Mouse (Mus musculus) testis, adult 2 months (tissue): ENCODE measurements at regions not wholly inside any gene's neighbourhood (a gene's known extent, or its start where the extent isn't known, plus 50 kb on each side); places are given as distances from the start of the nearest gene placed in this dataset.

Source experiments
- CTCF ChIP-seq: fragments of 200-500 bp; IDR thresholded peaks from 2 replicates; pipeline ENCODE4 v1.5.1; 2012; ENCODE audit warnings: low read depth, mild to moderate bottlenecking, inconsistent platforms, low read length, moderate library complexity; ENCODE audit not compliant: control insufficient read depth, insufficient read depth, insufficient replicate concordance
- POLR2A ChIP-seq: fragments of 200-500 bp; IDR thresholded peaks from 2 replicates; pipeline ENCODE4 v1.6.1; 2012; ENCODE audit warnings: low read depth, mild to moderate bottlenecking, inconsistent platforms, low read length, moderate library complexity; ENCODE audit not compliant: control insufficient read depth

GRCm38 (mm10) chr17:51413741-51414140, 234.6 kb upstream of the Tbc1d5 start:
- TF ChIP-seq CTCF: no peak
- no peak for TF ChIP-seq POLR2A
